Mouse (Mus musculus): ENCODE results near the gene Ccdc142. TPM values are rescaled to one million over a fixed set of nuclear protein-coding genes. Genes with fewer than 3 reads are reported as not detected.

The Ccdc142 gene
- polyA plus RNA-seq, 1 experiment, result 1.2 TPM

DNA sequence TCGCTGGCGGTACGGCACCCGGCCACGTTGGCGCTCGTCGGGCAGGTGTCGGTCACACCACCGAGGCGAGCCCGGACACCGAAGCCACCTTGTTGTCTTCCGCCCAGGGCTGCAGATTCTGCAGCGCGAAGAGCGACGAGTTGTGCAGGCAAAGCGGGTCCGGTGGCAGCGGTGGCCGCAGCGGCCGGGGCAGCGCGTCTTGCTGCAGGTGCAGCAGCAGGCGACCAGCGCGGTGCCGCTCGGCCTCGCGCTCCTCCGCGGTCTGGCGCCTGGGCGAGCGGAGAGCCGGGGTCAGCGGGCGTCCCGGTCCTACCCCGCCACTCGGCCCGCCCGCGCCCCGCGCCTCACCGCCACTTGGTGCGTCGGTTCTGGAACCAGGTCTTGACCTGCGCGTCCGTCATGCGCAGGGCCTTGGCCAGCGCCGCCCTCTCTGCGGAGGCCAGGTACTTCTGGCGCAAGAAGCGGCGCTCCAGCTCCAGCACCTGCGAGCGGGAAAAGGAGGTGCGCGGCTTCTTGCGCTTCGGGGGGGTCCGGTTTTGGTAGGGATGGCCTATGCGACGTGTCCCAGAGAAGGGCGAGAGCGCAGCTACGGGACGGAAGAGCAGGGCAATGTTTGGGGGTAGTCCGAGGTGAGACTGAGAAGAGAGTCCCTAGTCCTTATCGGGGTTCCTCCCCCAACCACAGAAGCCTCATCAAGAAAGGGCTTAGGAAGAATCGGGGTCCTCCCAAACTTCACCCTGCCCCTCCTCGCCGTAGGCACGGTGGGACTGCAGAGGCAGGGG is 32.5 kb upstream of the Ccdc142 start:
- H3ac ChIP-seq (ENCODE audit: control insufficient read depth, insufficient read length), result no peak overlapping the region
- H3K79me2 ChIP-seq (ENCODE audit: control insufficient read depth, insufficient read depth), result no peaks in the 10 kb centered on the region
- no peak overlapping the region for H3K4me2 ChIP-seq (ENCODE audit: low read depth)
- H3K4me3 ChIP-seq, result no peak overlapping the region
- H3K27me3 ChIP-seq (ENCODE audit: control insufficient read depth, insufficient read depth, insufficient read length), result peaks cover 70% of the 10 kb centered on the region
- TF ChIP-seq CEBPB (IDR thresholded peaks at IDR 0.05; ENCODE audit: insufficient read depth, poor library complexity, severe bottlenecking) (no peak), E2F4 (IDR thresholded peaks at IDR 0.05; ENCODE audit: insufficient read depth) (no peak), POLR2AphosphoS2 (IDR thresholded peaks at IDR 0.05; ENCODE audit: insufficient read length, low read depth) (no peak), REST (IDR thresholded peaks at IDR 0.05; ENCODE audit: insufficient read depth, insufficient read length) (no peak), POLR2A (IDR thresholded peaks at IDR 0.05; ENCODE audit: insufficient read length, low read depth) (no peak), MYOG (IDR thresholded peaks at IDR 0.05; ENCODE audit: control insufficient read depth in 1 of 3, insufficient read depth in 1 of 3, insufficient read length in 2 of 3, low read depth in 2 of 3) (no peak), MAX (IDR thresholded peaks at IDR 0.05; ENCODE audit: low read depth) (no peak), USF1 (IDR thresholded peaks at IDR 0.05; ENCODE audit: low read depth) (no peak), TCF12 (IDR thresholded peaks at IDR 0.05; ENCODE audit: insufficient read depth, poor library complexity, severe bottlenecking) (no peak), MYOD1 (IDR thresholded peaks at IDR 0.05; ENCODE audit: control insufficient read depth in 1 of 3, insufficient read length in 2 of 3, low read depth in 2 of 3) (no peak), SRF (IDR thresholded peaks at IDR 0.05; ENCODE audit: control insufficient read depth, insufficient read length, low read depth) (no peak), TCF3 (IDR thresholded peaks at IDR 0.05; ENCODE audit: insufficient read length, low read depth) (no peak)
- H3K36me3 ChIP-seq (ENCODE audit: control insufficient read depth, insufficient read depth), result no peaks in the 10 kb centered on the region

DNA sequence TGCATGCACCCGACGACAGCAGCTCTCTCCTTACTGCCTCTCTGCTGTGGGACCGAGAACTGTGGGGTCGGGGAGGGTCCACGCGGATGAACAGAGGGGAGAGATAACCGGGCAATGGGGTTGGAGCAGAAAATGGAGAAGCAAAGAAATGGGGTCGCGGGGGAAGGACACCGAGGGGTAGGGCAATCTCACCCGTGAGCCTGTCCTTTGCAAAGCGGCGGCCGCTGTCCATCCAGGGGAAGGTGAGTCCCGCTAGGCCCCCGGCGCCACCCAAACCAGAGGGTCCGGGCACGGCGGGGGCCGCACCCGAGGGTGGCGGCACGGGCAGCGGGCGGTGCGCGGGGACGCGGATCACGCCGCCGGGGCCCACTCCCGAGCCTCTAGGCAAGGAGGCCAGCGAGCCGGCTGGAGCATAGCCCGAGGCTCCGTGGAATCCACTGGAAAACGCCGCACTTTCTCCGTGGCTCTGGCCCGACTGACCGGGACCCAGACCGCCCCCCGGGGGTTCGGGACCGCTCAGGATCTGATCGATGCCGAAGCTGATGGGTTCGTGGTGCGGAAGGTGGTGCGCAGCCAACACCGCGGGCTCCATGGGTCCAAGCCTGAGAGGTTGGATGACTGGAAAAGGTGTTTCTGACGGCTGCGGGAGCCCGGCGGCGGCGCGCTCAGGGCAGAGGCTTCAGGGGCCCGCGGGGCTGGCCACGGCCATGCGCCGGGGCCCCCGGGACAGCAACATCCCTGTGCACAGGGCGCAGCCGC is 31.7 kb upstream of the Ccdc142 start:
- no peaks in the 10 kb centered on the region for H3K79me2 ChIP-seq (ENCODE audit: control insufficient read depth, insufficient read depth)
- TF ChIP-seq MAX (IDR thresholded peaks at IDR 0.05; ENCODE audit: low read depth) (no peak), REST (IDR thresholded peaks at IDR 0.05; ENCODE audit: insufficient read depth, insufficient read length) (no peak), MYOG (IDR thresholded peaks at IDR 0.05; ENCODE audit: control insufficient read depth in 1 of 3, insufficient read depth in 1 of 3, insufficient read length in 2 of 3, low read depth in 2 of 3) (no peak), USF1 (IDR thresholded peaks at IDR 0.05; ENCODE audit: low read depth) (no peak), TCF3 (IDR thresholded peaks at IDR 0.05; ENCODE audit: insufficient read length, low read depth) (no peak), POLR2A (IDR thresholded peaks at IDR 0.05; ENCODE audit: insufficient read length, low read depth) (no peak), TCF12 (IDR thresholded peaks at IDR 0.05; ENCODE audit: insufficient read depth, poor library complexity, severe bottlenecking) (no peak), POLR2AphosphoS2 (IDR thresholded peaks at IDR 0.05; ENCODE audit: insufficient read length, low read depth) (no peak), E2F4 (IDR thresholded peaks at IDR 0.05; ENCODE audit: insufficient read depth) (no peak), SRF (IDR thresholded peaks at IDR 0.05; ENCODE audit: control insufficient read depth, insufficient read length, low read depth) (no peak), CEBPB (IDR thresholded peaks at IDR 0.05; ENCODE audit: insufficient read depth, poor library complexity, severe bottlenecking) (no peak), MYOD1 (IDR thresholded peaks at IDR 0.05; ENCODE audit: control insufficient read depth in 1 of 3, insufficient read length in 2 of 3, low read depth in 2 of 3) (no peak)
- H3K27me3 ChIP-seq (ENCODE audit: control insufficient read depth, insufficient read depth, insufficient read length), result peaks cover 63% of the 10 kb centered on the region
- H3ac ChIP-seq (ENCODE audit: control insufficient read depth, insufficient read length), result no peak overlapping the region
- no peaks in the 10 kb centered on the region for H3K36me3 ChIP-seq (ENCODE audit: control insufficient read depth, insufficient read depth)
- no peak overlapping the region for H3K4me3 ChIP-seq
- no peak overlapping the region for H3K4me2 ChIP-seq (ENCODE audit: low read depth)

DNA sequence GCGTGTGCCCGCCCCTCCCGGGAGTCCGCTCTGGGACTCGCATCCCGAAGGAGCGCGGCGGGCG is 31.3 kb upstream of the Ccdc142 start, which contains the start of gene Tlx2:
Gene Tlx2 (minus strand): TSS at position 47 of the 64 bp plus-strand sequence.
- peaks cover 60% of the 10 kb centered on the region for H3K27me3 ChIP-seq (ENCODE audit: control insufficient read depth, insufficient read depth, insufficient read length)
- H3K4me3 ChIP-seq, result no peak within 1 kb of the TSS
- TF ChIP-seq POLR2A (IDR thresholded peaks at IDR 0.05; ENCODE audit: insufficient read length, low read depth) (no peak), POLR2AphosphoS2 (IDR thresholded peaks at IDR 0.05; ENCODE audit: insufficient read length, low read depth) (no peak), E2F4 (IDR thresholded peaks at IDR 0.05; ENCODE audit: insufficient read depth) (no peak), MYOG (IDR thresholded peaks at IDR 0.05; ENCODE audit: control insufficient read depth in 1 of 3, insufficient read depth in 1 of 3, insufficient read length in 2 of 3, low read depth in 2 of 3) (no peak), REST (IDR thresholded peaks at IDR 0.05; ENCODE audit: insufficient read depth, insufficient read length) (no peak), USF1 (IDR thresholded peaks at IDR 0.05; ENCODE audit: low read depth) (no peak), TCF12 (IDR thresholded peaks at IDR 0.05; ENCODE audit: insufficient read depth, poor library complexity, severe bottlenecking) (no peak), SRF (IDR thresholded peaks at IDR 0.05; ENCODE audit: control insufficient read depth, insufficient read length, low read depth) (no peak), CEBPB (IDR thresholded peaks at IDR 0.05; ENCODE audit: insufficient read depth, poor library complexity, severe bottlenecking) (no peak), MAX (IDR thresholded peaks at IDR 0.05; ENCODE audit: low read depth) (no peak)

DNA sequence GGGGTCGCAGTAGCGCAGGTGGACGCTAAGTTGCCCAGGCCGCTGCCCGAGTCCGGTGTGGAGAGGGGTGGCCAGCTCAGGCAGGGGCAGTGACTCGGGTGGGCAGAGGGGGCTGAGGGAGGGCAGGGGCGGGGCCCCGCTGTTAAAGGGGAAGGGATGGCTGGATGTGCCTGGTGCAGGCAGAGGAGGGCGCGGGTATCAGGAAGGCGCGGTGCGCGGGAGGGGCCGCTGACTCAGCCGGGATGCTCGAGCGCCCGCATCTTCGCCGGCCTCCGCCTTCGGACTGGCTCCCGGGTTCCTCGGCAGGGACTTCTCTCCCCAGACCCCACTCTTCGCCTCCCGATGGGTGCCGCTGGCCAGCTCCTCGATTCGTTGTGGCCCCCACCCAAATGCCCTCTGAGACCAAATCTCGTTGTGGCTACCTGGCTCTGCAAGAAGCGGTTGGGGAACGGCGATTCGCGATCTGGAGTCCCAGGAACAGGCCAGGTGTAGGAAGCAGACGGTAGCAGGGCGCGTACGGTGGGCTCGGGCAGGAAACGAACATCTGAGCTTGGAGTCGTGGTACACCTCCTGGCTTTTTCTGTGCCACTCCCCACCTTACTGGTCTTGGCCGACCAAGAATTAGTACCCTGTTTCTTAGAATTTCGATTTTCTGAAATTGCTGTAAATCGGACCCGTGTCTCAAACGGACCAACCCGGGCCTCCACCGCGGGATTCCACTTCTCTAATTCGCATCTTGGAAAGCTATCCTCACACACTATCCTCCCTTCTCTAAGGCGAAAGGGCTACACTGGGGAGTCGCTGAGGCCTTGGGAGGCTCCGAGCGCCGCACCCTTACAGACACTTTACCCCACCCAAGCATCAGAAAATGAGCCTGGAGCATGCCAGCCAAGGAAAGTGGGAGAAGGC is 30.8 kb upstream of the Ccdc142 start:
- Histone ChIP-seq H3K4me3 (no peak overlapping the region), H3K79me2 (ENCODE audit: control insufficient read depth, insufficient read depth) (no peaks in the 10 kb centered on the region), H3K27me3 (ENCODE audit: control insufficient read depth, insufficient read depth, insufficient read length) (peaks cover 57% of the 10 kb centered on the region), H3ac (ENCODE audit: control insufficient read depth, insufficient read length) (no peak overlapping the region), H3K36me3 (ENCODE audit: control insufficient read depth, insufficient read depth) (no peaks in the 10 kb centered on the region), H3K4me2 (ENCODE audit: low read depth) (no peak overlapping the region)
- TF ChIP-seq REST (IDR thresholded peaks at IDR 0.05; ENCODE audit: insufficient read depth, insufficient read length) (no peak), POLR2A (IDR thresholded peaks at IDR 0.05; ENCODE audit: insufficient read length, low read depth) (no peak), MYOD1 (IDR thresholded peaks at IDR 0.05; ENCODE audit: control insufficient read depth in 1 of 3, insufficient read length in 2 of 3, low read depth in 2 of 3) (no peak), USF1 (IDR thresholded peaks at IDR 0.05; ENCODE audit: low read depth) (no peak), TCF12 (IDR thresholded peaks at IDR 0.05; ENCODE audit: insufficient read depth, poor library complexity, severe bottlenecking) (no peak), SRF (IDR thresholded peaks at IDR 0.05; ENCODE audit: control insufficient read depth, insufficient read length, low read depth) (no peak), CEBPB (IDR thresholded peaks at IDR 0.05; ENCODE audit: insufficient read depth, poor library complexity, severe bottlenecking) (no peak), TCF3 (IDR thresholded peaks at IDR 0.05; ENCODE audit: insufficient read length, low read depth) (no peak), POLR2AphosphoS2 (IDR thresholded peaks at IDR 0.05; ENCODE audit: insufficient read length, low read depth) (no peak), MAX (IDR thresholded peaks at IDR 0.05; ENCODE audit: low read depth) (no peak), MYOG (IDR thresholded peaks at IDR 0.05; ENCODE audit: control insufficient read depth in 1 of 3, insufficient read depth in 1 of 3, insufficient read length in 2 of 3, low read depth in 2 of 3) (no peak), E2F4 (IDR thresholded peaks at IDR 0.05; ENCODE audit: insufficient read depth) (no peak)

More for the DNA sequence above, 31.3 kb upstream of the Ccdc142 start, which contains the start of gene Tlx2:
- H3K79me2 ChIP-seq (ENCODE audit: control insufficient read depth, insufficient read depth), result no peaks in the 10 kb centered on the region
- H3K4me2 ChIP-seq (ENCODE audit: low read depth), result no peak within 1 kb of the TSS
- H3ac ChIP-seq (ENCODE audit: control insufficient read depth, insufficient read length), result no peak within 1 kb of the TSS
- H3K36me3 ChIP-seq (ENCODE audit: control insufficient read depth, insufficient read depth), result no peaks in the 10 kb centered on the region
